Mouse (Mus musculus) kidney, embryonic 15.5 days (tissue): ENCODE measurements around the gene I830077J02Rik. TPM values are rescaled to one million over a fixed set of nuclear protein-coding genes. Genes with fewer than 3 reads are reported as not detected.

ENCODE experiments used
- ATAC-seq: fragments of 200-750 bp; cut with Nextera tagmentation; replicated peaks from 2 replicates; pipeline ENCODE4 v1.8.0; 2017; ENCODE audit warnings: moderate TSS enrichment; ENCODE audit not compliant: low FRiP score
- H3K27ac ChIP-seq: fragments of 300-500 bp; sonication (generic); 2 replicates; pipeline ENCODE4 v1.5.1; 2015; ENCODE audit warnings: mild to moderate bottlenecking, inconsistent platforms
- H3K27me3 ChIP-seq: fragments of 300-500 bp; sonication (generic); 2 replicates; pipeline ENCODE4 v1.6.1; 2015; ENCODE audit warnings: inconsistent platforms
- H3K36me3 ChIP-seq: fragments of 300-500 bp; sonication (generic); 2 replicates; pipeline ENCODE4 v1.6.1; 2015; ENCODE audit warnings: inconsistent platforms
- H3K4me1 ChIP-seq: fragments of 300-500 bp; sonication (generic); 2 replicates; pipeline ENCODE4 v1.6.1; 2015; ENCODE audit warnings: inconsistent platforms
- H3K4me2 ChIP-seq: fragments of 300-500 bp; sonication (generic); 2 replicates; pipeline ENCODE4 v1.6.1; 2015; ENCODE audit warnings: moderate library complexity, mild to moderate bottlenecking, inconsistent platforms
- H3K4me3 ChIP-seq: fragments of 300-500 bp; sonication (generic); replicated peaks from 2 replicates; pipeline ENCODE4 v1.5.1; 2015; ENCODE audit warnings: mild to moderate bottlenecking, inconsistent platforms
- H3K9ac ChIP-seq: fragments of 300-500 bp; sonication (generic); 2 replicates; pipeline ENCODE4 v1.6.1; 2015; ENCODE audit warnings: mild to moderate bottlenecking, inconsistent platforms
- H3K9me3 ChIP-seq: fragments of 300-500 bp; sonication (generic); replicated peaks from 2 replicates; pipeline ENCODE4 v1.6.1; 2016; ENCODE audit warnings: inconsistent platforms
- WGBS: fragments of 180-500 bp; shearing (Covaris S2); methylation state at CpG from one replicate; pipeline ENCODE4 v1.1.7; 2015; ENCODE audit warnings: mixed read lengths; 5-methylcytosine and 5-hydroxymethylcytosine counted together
- polyA plus RNA-seq: library from polyadenylated mRNA; unstranded; fragments of >200 nt; fragmentation: Nextera tagmentation; extraction: Ambion mirVana; gene quantifications from 2 replicates; pipeline ENCODE4 v1.2.1, GENCODE M21; 2015

Gene I830077J02Rik
- polyA plus RNA-seq, 1 experiment from 2014 or later: 0.53 TPM

DNA sequence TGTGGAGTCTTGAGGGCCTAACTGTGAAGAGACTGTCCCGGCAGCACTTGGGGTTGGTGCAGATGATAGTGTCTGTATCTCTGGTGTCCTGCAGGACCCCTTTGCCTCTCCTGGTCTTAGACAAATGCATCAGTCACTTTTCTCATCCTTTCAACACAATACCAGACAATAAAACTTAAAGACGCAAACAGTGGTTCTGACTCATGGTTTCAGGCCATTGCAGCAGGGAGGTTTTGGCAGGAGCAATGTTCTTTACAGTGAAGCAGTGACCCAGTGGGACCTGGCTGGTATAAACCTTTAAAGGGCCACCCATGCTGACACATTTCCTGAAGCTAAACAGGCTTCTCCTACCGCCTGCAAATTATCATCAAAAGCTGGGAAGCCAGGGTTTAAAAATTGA lies 41.3 kb downstream of the I830077J02Rik start:
- no peaks in the 10 kb centered on the region for H3K36me3 ChIP-seq
- 48% methylated on average over 3 of the region's 3 CpGs for WGBS
- ATAC-seq: no peak

GRCm38 (mm10) chr3:105890220-105890619 lies 42.2 kb downstream of the I830077J02Rik start:
- Histone ChIP-seq H3K4me3 (no peak overlapping the region), H3K4me1 (peaks cover 41% of the 10 kb centered on the region), H3K4me2 (no peak overlapping the region), H3K9ac (no peak overlapping the region), H3K9me3 (no peaks in the 10 kb centered on the region), H3K36me3 (no peaks in the 10 kb centered on the region), H3K27me3 (no peaks in the 10 kb centered on the region), H3K27ac (no peak overlapping the region)
- no peak for ATAC-seq
- WGBS: 69% methylated on average over 4 of the region's 4 CpGs

More for the DNA sequence above, 41.3 kb downstream of the I830077J02Rik start:
- Histone ChIP-seq H3K27ac (peak overlapping the region; percentile 69; the same call in 1 of the 2 replicates), H3K9me3 (no peaks in the 10 kb centered on the region), H3K4me1 (peaks cover 43% of the 10 kb centered on the region), H3K4me3 (no peak overlapping the region), H3K9ac (no peak overlapping the region), H3K27me3 (no peaks in the 10 kb centered on the region), H3K4me2 (no peak overlapping the region)

- 83% methylated on average over 3 of the region's 3 CpGs for WGBS
- H3K27ac ChIP-seq: no peak overlapping the region
- peaks cover 28% of the 10 kb centered on the region for H3K4me1 ChIP-seq
- no peaks in the 10 kb centered on the region for H3K9me3 ChIP-seq
- H3K4me3 ChIP-seq: no peak overlapping the region
- no peak overlapping the region for H3K4me2 ChIP-seq
- H3K9ac ChIP-seq: no peak overlapping the region
- no peaks in the 10 kb centered on the region for H3K27me3 ChIP-seq
- ATAC-seq: no peak
- H3K36me3 ChIP-seq: no peaks in the 10 kb centered on the region
These were observed 43.5 kb downstream of the I830077J02Rik start for GRCm38 (mm10) chr3:105888961-105889360.

GRCm38 (mm10) chr3:105883111-105883510 lies 49.4 kb downstream of the I830077J02Rik start:
- no peak overlapping the region for H3K4me3 ChIP-seq
- no peaks in the 10 kb centered on the region for H3K4me1 ChIP-seq
- no peak overlapping the region for H3K9ac ChIP-seq
- no peak overlapping the region for H3K4me2 ChIP-seq
- WGBS: 93% methylated on average over 2 of the region's 2 CpGs
- no peaks in the 10 kb centered on the region for H3K36me3 ChIP-seq
- no peaks in the 10 kb centered on the region for H3K9me3 ChIP-seq
- H3K27ac ChIP-seq: no peak overlapping the region
- no peak for ATAC-seq
- H3K27me3 ChIP-seq: no peaks in the 10 kb centered on the region

DNA sequence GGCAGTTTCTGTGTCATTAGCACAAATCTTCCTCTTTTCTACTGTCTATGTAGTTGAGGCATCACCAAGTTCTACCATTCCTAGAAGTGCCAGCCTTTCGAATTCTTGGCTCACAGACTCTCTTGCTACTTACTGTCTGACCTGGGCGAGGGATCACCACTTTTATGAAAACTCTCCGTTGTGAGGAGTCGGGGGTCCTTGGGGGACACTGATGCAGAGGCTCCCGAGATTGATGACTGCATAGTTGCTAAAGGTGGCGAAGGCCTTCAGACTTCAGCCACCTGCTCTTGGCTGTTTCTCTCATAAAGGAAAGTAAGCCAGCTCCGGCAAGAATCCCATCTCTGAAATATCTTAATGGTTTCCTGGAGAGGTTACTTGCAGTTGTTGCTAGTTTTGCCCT lies 50.4 kb downstream of the I830077J02Rik start:
- Histone ChIP-seq H3K36me3 (no peaks in the 10 kb centered on the region), H3K4me1 (no peaks in the 10 kb centered on the region), H3K9ac (no peak overlapping the region), H3K9me3 (no peaks in the 10 kb centered on the region), H3K4me3 (no peak overlapping the region), H3K27ac (no peak overlapping the region), H3K27me3 (no peaks in the 10 kb centered on the region), H3K4me2 (no peak overlapping the region)
- 91% methylated on average over 7 of the region's 7 CpGs for WGBS
- ATAC-seq: no peak

DNA sequence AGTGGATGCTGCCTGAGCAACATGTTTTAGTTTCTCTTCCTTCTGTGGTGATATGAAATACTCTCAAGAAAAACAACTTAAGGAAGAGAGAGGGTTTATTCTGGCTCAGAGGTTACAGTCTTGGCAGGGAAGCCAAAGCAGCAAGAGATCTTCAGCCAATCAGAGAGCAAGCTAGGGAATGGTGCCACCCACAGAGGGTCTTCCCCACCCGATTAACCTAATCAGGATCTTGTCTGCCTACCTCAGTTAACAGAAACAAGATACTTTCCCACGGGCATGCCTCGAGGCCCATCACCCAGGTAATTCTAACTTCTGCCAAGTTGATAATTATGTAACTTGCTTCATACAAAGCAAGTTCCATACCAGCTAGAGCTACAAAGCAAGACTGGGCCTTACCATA lies 52.0 kb downstream of the I830077J02Rik start:
- Histone ChIP-seq H3K4me3 (no peak overlapping the region), H3K27ac (no peak overlapping the region), H3K9ac (no peak overlapping the region), H3K36me3 (no peaks in the 10 kb centered on the region), H3K9me3 (no peaks in the 10 kb centered on the region), H3K4me2 (no peak overlapping the region), H3K4me1 (peaks cover 4% of the 10 kb centered on the region; the same call in 1 of the 2 replicates), H3K27me3 (no peaks in the 10 kb centered on the region)
- WGBS: 43% methylated on average over 3 of the region's 3 CpGs
- no peak for ATAC-seq

DNA sequence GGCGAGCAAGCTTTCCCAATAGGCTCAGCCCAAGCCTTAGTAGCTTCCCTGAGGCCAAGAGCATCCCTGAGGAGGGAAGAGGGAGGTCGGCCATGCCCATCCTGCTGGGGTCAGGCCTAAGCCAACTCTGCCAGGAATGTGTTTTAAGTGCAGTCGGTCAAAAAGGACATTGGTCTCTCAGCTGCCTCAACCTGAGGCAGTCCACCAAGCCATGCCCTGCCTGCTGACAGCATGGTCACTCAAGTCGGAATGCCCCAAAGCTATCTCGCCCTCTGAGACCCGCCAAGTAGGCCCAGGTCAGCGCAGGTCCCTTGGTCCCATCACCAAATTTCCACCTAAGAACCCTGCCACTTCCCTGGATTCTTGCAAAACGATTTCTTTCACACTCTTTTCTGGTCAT lies 53.7 kb downstream of the I830077J02Rik start:
- no peak overlapping the region for H3K4me3 ChIP-seq
- WGBS: 88% methylated on average over 8 of the region's 8 CpGs

DNA sequence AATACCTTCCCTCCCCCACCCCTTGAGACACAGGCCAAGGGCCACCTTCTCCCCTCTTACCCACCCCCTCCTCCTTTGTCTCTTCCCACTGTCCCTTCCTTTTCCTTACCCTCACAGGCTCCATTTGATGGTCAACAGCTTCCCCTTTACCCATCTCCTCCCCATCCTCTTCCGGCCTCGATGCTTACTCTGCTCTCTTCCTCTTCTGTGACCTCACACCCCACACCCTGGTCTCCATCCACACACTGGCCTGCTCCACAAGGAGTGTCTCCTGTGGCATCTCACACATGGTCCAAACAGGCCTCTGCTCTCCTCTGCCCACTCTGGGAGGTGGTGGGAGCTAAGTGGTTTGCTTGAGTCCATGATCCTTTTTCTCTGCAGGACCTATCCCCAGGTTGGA lies 54.5 kb downstream of the I830077J02Rik start:
- no peak overlapping the region for H3K27ac ChIP-seq
- H3K4me2 ChIP-seq: no peak overlapping the region
- no peaks in the 10 kb centered on the region for H3K9me3 ChIP-seq
- H3K9ac ChIP-seq: no peak overlapping the region
- H3K36me3 ChIP-seq: no peaks in the 10 kb centered on the region
- H3K4me3 ChIP-seq: no peak overlapping the region
- 73% methylated on average over 2 of the region's 2 CpGs for WGBS
- no peak for ATAC-seq
- H3K4me1 ChIP-seq: peaks cover 4% of the 10 kb centered on the region; the same call in 1 of the 2 replicates
- no peaks in the 10 kb centered on the region for H3K27me3 ChIP-seq

More for the DNA sequence above, 53.7 kb downstream of the I830077J02Rik start:
- H3K9ac ChIP-seq: no peak overlapping the region
- no peak for ATAC-seq
- H3K4me2 ChIP-seq: no peak overlapping the region
- peaks cover 4% of the 10 kb centered on the region; the same call in 1 of the 2 replicates for H3K4me1 ChIP-seq
- no peaks in the 10 kb centered on the region for H3K27me3 ChIP-seq
- H3K9me3 ChIP-seq: no peaks in the 10 kb centered on the region
- no peaks in the 10 kb centered on the region for H3K36me3 ChIP-seq
- no peak overlapping the region for H3K27ac ChIP-seq

DNA sequence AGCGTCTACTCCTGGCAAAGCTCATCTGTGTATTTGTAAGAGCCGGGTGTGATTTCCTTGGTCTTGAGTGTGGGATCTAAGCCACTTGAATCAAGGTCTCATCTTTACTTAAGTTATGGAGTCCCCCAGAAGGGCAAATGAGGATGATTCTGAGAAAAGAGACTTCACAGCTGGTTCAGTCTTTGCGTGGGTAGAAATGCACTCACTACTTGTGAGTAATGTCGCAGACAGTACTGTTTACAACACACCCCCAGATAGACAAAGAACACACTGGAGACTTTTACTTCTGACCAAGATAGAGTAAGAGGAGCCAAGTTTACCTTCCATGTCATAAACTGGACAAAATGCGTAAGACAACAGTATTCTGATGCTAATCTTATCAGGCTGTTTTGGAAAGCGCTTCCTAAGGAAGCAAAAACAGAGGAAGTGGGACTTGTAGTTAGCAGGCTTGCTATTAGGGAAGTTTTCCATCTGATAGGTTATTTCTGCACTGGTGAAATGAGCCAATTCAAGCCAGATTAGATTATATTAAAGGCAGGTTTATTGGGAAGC lies 55.1 kb downstream of the I830077J02Rik start:
- Histone ChIP-seq H3K9me3 (no peaks in the 10 kb centered on the region), H3K27me3 (no peaks in the 10 kb centered on the region), H3K36me3 (no peaks in the 10 kb centered on the region), H3K9ac (no peak overlapping the region), H3K27ac (no peak overlapping the region), H3K4me1 (peaks cover 7% of the 10 kb centered on the region; the same call in 1 of the 2 replicates), H3K4me2 (no peak overlapping the region), H3K4me3 (no peak overlapping the region)
- ATAC-seq: no peak
- 81% methylated on average over 6 of the region's 6 CpGs for WGBS

- no peak overlapping the region for H3K4me2 ChIP-seq
- no peak overlapping the region for H3K4me3 ChIP-seq
- peaks cover 10% of the 10 kb centered on the region; the same call in 1 of the 2 replicates for H3K4me1 ChIP-seq
- H3K27me3 ChIP-seq: no peaks in the 10 kb centered on the region
- 64% methylated on average over 5 of the region's 5 CpGs for WGBS
- no peaks in the 10 kb centered on the region for H3K9me3 ChIP-seq
- no peaks in the 10 kb centered on the region for H3K36me3 ChIP-seq
- H3K9ac ChIP-seq: no peak overlapping the region
- no peak overlapping the region for H3K27ac ChIP-seq
- ATAC-seq: no peak; the same call in 1 of the 2 replicates
These were observed 56.4 kb downstream of the I830077J02Rik start for GRCm38 (mm10) chr3:105876022-105876421.

Other genes with a start within 250 kb of the I830077J02Rik start
- gene Ddx20, start 245.1 kb downstream of the I830077J02Rik start, polyA plus RNA-seq: 38.0 and 38.7 TPM in 2 replicates
- gene Inka2, start 228.1 kb downstream of the I830077J02Rik start, polyA plus RNA-seq: 1.4 and 1.7 TPM in 2 replicates
- 111 and 113 TPM in 2 replicates for gene Rap1a, start 131.3 kb downstream of the I830077J02Rik start, polyA plus RNA-seq
- gene Adora3, start 61.8 kb downstream of the I830077J02Rik start, polyA plus RNA-seq: not detected in 2 replicates
- gene Tmigd3, start 61.8 kb downstream of the I830077J02Rik start, polyA plus RNA-seq: 0.18 TPM in 1 of 2 replicates, not detected in the other
- 151 and 158 TPM in 2 replicates for gene Wdr77, start 26.7 kb upstream of the I830077J02Rik start, polyA plus RNA-seq
- 491 and 564 TPM in 2 replicates for gene Atp5f1, start 27.4 kb upstream of the I830077J02Rik start, polyA plus RNA-seq
- gene Ovgp1, start 41.0 kb upstream of the I830077J02Rik start, polyA plus RNA-seq: 1.6 and 2.0 TPM in 2 replicates
- gene Pifo, start 82.0 kb upstream of the I830077J02Rik start, polyA plus RNA-seq: 0.23 and 0.24 TPM in 2 replicates
- gene Chil5, start 100.2 kb upstream of the I830077J02Rik start, polyA plus RNA-seq: not detected in 2 replicates
- 0.13 TPM in 1 of 2 replicates, not detected in the other for gene Chia1, start 180.6 kb upstream of the I830077J02Rik start, polyA plus RNA-seq
- gene Chil3, start 234.9 kb upstream of the I830077J02Rik start, polyA plus RNA-seq: 0.14 TPM in 1 of 2 replicates, not detected in the other